Mouse (Mus musculus) CD4-positive, CD25-positive, alpha-beta regulatory T cell, adult 9 weeks (primary cell): ENCODE data around the gene Vmn1r126. TPM values are rescaled to one million over a fixed set of nuclear protein-coding genes. Genes with fewer than 3 reads are reported as not detected.

Source experiments
- polyA plus RNA-seq: library from polyadenylated mRNA; unstranded; fragments of 100-300 nt; shearing (Covaris generic); gene quantifications from one replicate; pipeline ENCODE4 v1.2.1, GENCODE M21; 2017

The Vmn1r126 gene
- polyA plus RNA-seq, result not detected

DNA sequence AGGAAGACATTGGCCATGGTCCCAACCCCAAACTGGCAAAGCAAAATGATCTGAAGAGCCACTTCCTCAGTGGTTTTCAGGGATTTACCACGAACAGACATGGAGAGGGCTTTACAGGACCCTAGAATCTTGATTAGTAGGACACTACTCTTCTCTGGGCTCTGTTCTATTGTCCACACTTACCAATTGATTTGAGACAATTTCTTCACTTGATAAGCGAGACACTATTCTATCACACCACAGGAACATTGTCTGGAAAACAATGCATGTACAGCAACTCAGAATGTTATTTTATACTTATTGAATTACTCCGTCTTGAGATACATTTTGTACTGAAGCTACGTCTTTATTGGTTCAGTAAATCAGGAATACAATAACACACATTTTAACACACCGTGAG is at the start of gene Vmn1r126:
Vmn1r126 (minus strand) TSS at position 101 of the 400 bp plus-strand sequence.

GRCm38 (mm10) chr7:21349073-21349472 is 47.8 kb upstream of the Vmn1r126 start, which contains the start of gene Vmn1r128:
Vmn1r128 (plus strand) TSS chr7:21349373.

DNA sequence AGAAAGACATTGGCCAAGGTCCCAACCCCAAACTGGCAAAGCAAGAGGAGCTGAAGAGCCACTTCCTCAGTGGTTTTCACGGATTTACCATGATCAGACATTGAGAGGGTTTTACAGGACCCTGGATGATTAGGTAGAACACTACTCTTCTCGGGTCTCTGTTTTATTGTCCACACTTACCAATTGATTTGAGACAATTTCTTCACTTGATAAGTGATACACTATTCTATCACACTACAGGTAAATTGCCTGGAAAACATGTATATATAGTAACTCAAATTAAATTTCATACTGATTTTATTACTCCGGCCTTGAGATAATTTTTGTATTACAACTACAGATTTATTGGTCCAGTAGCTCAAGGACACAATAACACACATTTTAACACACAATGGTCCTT is 18.5 kb upstream of the Vmn1r126 start, which contains the start of gene Vmn1r127:
Vmn1r127 (minus strand) TSS at position 101 of the 400 bp plus-strand sequence.

DNA sequence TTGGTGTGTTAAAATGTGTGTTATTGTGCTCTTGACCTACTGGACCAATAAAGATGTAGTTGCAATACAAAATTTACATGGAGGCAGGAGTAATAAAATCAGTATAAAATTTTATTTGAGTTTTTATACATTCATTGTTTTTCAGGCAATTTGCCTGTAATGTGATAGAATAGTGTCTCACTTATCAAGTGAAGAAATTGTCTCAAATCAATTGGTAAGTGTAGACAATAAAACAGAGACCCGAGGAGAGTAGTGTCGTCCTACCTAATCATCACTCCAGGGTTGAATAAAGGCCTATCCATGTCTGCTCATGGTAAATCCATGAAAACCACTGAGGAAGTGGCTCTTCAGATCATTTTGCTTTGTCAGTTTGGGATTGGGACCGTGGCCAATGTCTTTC is 29.4 kb downstream of the Vmn1r126 start, which contains the start of gene Vmn1r125:
Vmn1r125 (plus strand) TSS at position 301 of the 400 bp plus-strand sequence.

GRCm38 (mm10) chr7:21260517-21260916 is 40.8 kb downstream of the Vmn1r126 start, which contains the start of gene Vmn1r124:
Vmn1r124 (minus strand) TSS chr7:21260617.

Other genes starting within 250 kb of the Vmn1r126 start
- not detected for gene Vmn1r120, start 247.7 kb downstream of the Vmn1r126 start, polyA plus RNA-seq
- not detected for gene Vmn1r121, start 203.0 kb downstream of the Vmn1r126 start, polyA plus RNA-seq
- not detected for gene Vmn1r122, start 167.3 kb downstream of the Vmn1r126 start, polyA plus RNA-seq
- gene Vmn1r123, start 139.3 kb downstream of the Vmn1r126 start, polyA plus RNA-seq, result not detected
- not detected for gene Gm5157, start 111.0 kb downstream of the Vmn1r126 start, polyA plus RNA-seq
- not detected for gene Vmn1r124, start 40.9 kb downstream of the Vmn1r126 start, polyA plus RNA-seq
- not detected for gene Vmn1r125, start 29.3 kb downstream of the Vmn1r126 start, polyA plus RNA-seq
- gene Vmn1r127, start 18.4 kb upstream of the Vmn1r126 start, polyA plus RNA-seq, result not detected
- not detected for gene Vmn1r128, start 47.9 kb upstream of the Vmn1r126 start, polyA plus RNA-seq
- gene Vmn1r129, start 59.8 kb upstream of the Vmn1r126 start, polyA plus RNA-seq, result not detected
- gene Gm6882, start 131.3 kb upstream of the Vmn1r126 start, polyA plus RNA-seq, result not detected
- gene Vmn1r130, start 210.3 kb upstream of the Vmn1r126 start, polyA plus RNA-seq, result not detected
- not detected for gene Vmn1r131, start 244.6 kb upstream of the Vmn1r126 start, polyA plus RNA-seq